Mouse (Mus musculus) liver, adult 2 months (tissue): ENCODE measurements around the gene L1cam. TPM values are rescaled to one million over a fixed set of nuclear protein-coding genes. Genes with fewer than 3 reads are reported as not detected.

Source experiments
- DNase-seq: peaks from one replicate; pipeline ENCODE4 v3.0.0-alpha.2; 2011; ENCODE audit warnings: low read depth, low spot score; ENCODE audit errors: extremely low read depth
- H3K27ac ChIP-seq: fragments of 200-500 bp; replicated peaks from 2 replicates; pipeline ENCODE4 v1.5.1; 2012; ENCODE audit warnings: low read depth, mild to moderate bottlenecking, control low read depth, inconsistent platforms, low read length; ENCODE audit not compliant: insufficient read depth
- H3K27me3 ChIP-seq: fragments of 200-500 bp; 2 replicates; pipeline ENCODE4 v1.6.1; 2012; ENCODE audit warnings: mild to moderate bottlenecking, moderate library complexity, low read length, inconsistent platforms; ENCODE audit not compliant: control insufficient read depth, insufficient read depth
- H3K36me3 ChIP-seq: fragments of 200-500 bp; 2 replicates; pipeline ENCODE4 v1.6.1; 2012; ENCODE audit warnings: low read length, inconsistent platforms; ENCODE audit not compliant: control insufficient read depth, insufficient read depth
- H3K4me1 ChIP-seq: fragments of 200-500 bp; 2 replicates; pipeline ENCODE4 v1.6.1; 2011; ENCODE audit warnings: low read length; ENCODE audit not compliant: control insufficient read depth, insufficient read depth
- H3K4me3 ChIP-seq: fragments of 200-500 bp; 2 replicates; pipeline ENCODE4 v1.5.1; 2011; ENCODE audit warnings: low read depth, mild to moderate bottlenecking, control low read depth, low read length, moderate library complexity; ENCODE audit not compliant: insufficient read depth
- H3K79me2 ChIP-seq: fragments of 200-500 bp; 2 replicates; pipeline ENCODE4 v1.6.1; 2012; ENCODE audit warnings: inconsistent platforms, mild to moderate bottlenecking, low read length, moderate library complexity; ENCODE audit not compliant: control insufficient read depth, insufficient read depth
- H3K9ac ChIP-seq: fragments of 200-500 bp; 2 replicates; pipeline ENCODE4 v1.6.1; 2012; ENCODE audit warnings: low read depth, mild to moderate bottlenecking, control low read depth, inconsistent platforms, low read length
- CTCF ChIP-seq: fragments of 200-500 bp; IDR thresholded peaks from 2 replicates; pipeline ENCODE4 v1.5.1; 2011; ENCODE audit warnings: low read depth, low read length, control low read depth
- POLR2A ChIP-seq: fragments of 200-500 bp; IDR thresholded peaks from 2 replicates; pipeline ENCODE4 v1.6.1; 2011; ENCODE audit warnings: low read length, control low read depth; ENCODE audit not compliant: insufficient read depth; ENCODE audit errors: extremely low read depth
- WGBS: fragments of 180-500 bp; shearing (Covaris S2); methylation state at CpG from one replicate; pipeline ENCODE4 v1.1.7; 2018; 5-methylcytosine and 5-hydroxymethylcytosine counted together
- polyA plus RNA-seq: library from polyadenylated mRNA; depleted of rRNA; stranded (reverse); fragments of >200 nt; gene quantifications from 2 replicates; pipeline ENCODE4 v1.2.3, GENCODE M21; 2012; rRNA removed
- total RNA-seq: library from RNA; depleted of rRNA; stranded (reverse); fragments of >200 nt; gene quantifications from 2 replicates; pipeline ENCODE4 v1.2.3, GENCODE M21; 2014; rRNA removed

Gene L1cam
- total and polyA plus RNA-seq, 2 experiments, result 0.06 to 0.09 TPM

DNA sequence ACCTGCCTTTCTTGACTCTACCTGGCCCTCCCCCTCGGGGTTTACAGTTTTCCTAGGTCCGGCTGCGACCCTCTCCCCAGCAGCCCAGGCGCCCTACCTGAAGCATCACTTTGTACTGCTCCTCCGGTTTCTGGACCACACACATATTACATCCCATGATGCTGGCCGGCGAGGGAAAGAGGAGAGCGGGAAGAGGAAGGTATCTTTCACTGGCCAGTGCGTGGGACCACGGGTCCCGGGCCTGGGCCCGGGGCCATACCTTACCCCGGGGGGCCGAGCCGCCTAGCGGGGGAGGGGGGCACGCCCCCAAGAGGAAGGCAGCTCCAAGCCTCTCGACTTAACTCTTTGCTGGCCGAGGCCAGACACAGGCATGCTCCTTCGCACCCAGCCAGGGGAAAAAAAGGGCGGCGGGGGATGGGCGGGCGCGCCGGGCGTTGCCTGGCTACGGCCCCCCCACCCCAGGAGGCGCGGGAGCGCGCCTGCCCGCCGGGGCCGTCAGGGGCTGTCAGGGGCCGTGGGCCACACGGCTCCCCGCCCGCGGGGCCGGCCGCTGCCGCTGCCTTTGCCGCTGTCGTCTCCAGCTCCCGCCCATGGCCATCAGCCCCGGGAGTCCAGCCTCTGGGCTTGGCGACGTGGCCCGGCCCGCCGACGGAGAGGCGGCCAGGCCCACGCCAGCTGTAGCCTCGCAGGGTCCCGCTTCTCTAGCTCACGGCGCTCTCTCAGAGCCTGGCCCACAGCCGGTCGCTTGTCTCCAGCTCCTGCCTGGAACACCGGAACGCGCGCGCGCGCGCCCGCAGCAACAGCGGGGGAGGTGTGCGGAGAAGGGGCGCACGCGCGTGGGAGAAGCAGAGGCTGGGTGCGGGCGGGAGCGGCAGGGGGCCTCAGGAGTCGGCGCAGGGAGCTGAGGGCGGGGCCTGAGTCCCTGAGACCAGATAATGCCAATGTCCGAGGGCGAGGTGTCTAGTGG is 71.4 kb downstream of the L1cam start, which contains the start of gene Pdzd4:
Gene Pdzd4 (minus strand): TSS at position 785 of the 967 bp plus-strand sequence.
- Histone ChIP-seq H3K27me3 (peaks cover 6% of the 10 kb centered on the region; the same call in 1 of the 2 replicates), H3K27ac (no peak within 1 kb of the TSS), H3K4me3 (peak within 1 kb of the TSS; percentile 60; the same call in 1 of the 2 replicates), H3K9ac (peak within 1 kb of the TSS; percentile 47; the same call in 1 of the 2 replicates), H3K4me1 (no peaks in the 10 kb centered on the region), H3K79me2 (no peaks in the 10 kb centered on the region), H3K36me3 (no peaks in the 10 kb centered on the region)
- DNase-seq, result no peak
- 2% methylated on average over 49 of the region's 84 CpGs for WGBS
- TF ChIP-seq POLR2A (no peak), CTCF (no peak)

DNA sequence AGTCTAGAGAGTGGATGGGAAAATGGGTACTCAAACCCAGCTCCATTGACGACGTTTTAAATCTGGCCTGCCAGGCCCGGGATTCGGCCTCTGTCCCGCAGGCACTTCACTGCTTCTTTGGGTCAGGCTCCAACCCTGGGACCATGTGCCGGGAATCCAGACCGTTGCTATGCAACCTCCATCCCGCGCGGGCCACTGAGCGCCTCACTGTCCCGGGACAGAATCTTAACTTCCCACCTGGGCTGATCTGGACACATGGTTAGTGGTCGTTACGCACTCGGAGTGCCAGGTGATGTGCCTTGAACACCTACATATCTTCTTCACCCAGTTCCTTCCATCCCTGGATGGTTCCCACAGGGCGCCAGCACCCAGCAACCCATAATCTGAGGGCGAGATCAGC is 72.2 kb downstream of the L1cam start:
- 3% methylated on average over 17 of the region's 17 CpGs for WGBS
- Histone ChIP-seq H3K9ac (no peak overlapping the region), H3K4me1 (no peaks in the 10 kb centered on the region), H3K27me3 (peaks cover 6% of the 10 kb centered on the region; the same call in 1 of the 2 replicates), H3K4me3 (no peak overlapping the region), H3K79me2 (no peaks in the 10 kb centered on the region), H3K36me3 (no peaks in the 10 kb centered on the region), H3K27ac (no peak overlapping the region)
- no peak for TF ChIP-seq POLR2A
- TF ChIP-seq CTCF, result no peak
- DNase-seq, result no peak

- Histone ChIP-seq H3K27me3 (no peaks in the 10 kb centered on the region), H3K27ac (no peak overlapping the region), H3K79me2 (no peaks in the 10 kb centered on the region), H3K4me1 (no peaks in the 10 kb centered on the region), H3K36me3 (no peaks in the 10 kb centered on the region), H3K9ac (no peak overlapping the region), H3K4me3 (no peak overlapping the region)
- 57% methylated on average over 3 of the region's 3 CpGs for WGBS
- TF ChIP-seq POLR2A (no peak), CTCF (no peak)
- no peak for DNase-seq
Observed at GRCm38 (mm10) chrX:73816596-73817314, 79.2 kb downstream of the L1cam start.

GRCm38 (mm10) chrX:73815072-73815471 is 80.8 kb downstream of the L1cam start:
- Histone ChIP-seq H3K79me2 (no peaks in the 10 kb centered on the region), H3K27ac (no peak overlapping the region), H3K27me3 (no peaks in the 10 kb centered on the region), H3K36me3 (no peaks in the 10 kb centered on the region), H3K4me3 (no peak overlapping the region), H3K4me1 (no peaks in the 10 kb centered on the region), H3K9ac (no peak overlapping the region)
- 25% methylated on average over 14 of the region's 14 CpGs for WGBS
- TF ChIP-seq CTCF, result no peak
- no peak for TF ChIP-seq POLR2A
- DNase-seq, result no peak

DNA sequence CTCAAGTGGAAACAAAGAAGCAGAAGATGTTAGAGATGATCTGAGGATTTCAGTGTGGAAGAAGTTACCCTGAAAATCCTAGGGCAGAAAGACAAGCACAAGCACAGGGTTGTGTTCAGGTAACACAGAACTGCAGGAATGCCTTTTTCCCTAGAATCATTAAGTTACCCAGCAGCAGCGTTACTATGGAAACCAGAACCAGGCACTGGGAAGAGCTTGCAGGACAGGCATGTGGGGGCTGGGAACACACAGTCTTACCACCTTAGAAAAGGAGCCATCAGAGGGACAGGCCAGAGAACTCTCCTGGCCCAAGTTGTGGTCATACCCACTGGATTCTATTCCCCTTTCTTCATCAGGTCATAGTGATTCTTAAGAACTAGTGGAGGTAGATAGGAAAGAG is 90.1 kb downstream of the L1cam start:
- no peaks in the 10 kb centered on the region for H3K4me1 ChIP-seq
- H3K27me3 ChIP-seq, result no peaks in the 10 kb centered on the region
- DNase-seq, result no peak
- no peak overlapping the region for H3K4me3 ChIP-seq
- H3K36me3 ChIP-seq, result no peaks in the 10 kb centered on the region
- TF ChIP-seq CTCF (no peak), POLR2A (no peak)
- no peak overlapping the region for H3K9ac ChIP-seq
- no peaks in the 10 kb centered on the region for H3K79me2 ChIP-seq
- no peak overlapping the region for H3K27ac ChIP-seq
- WGBS, result 75% methylated on average over 1 of the region's 1 CpGs

Other genes with a start within 250 kb of the L1cam start
- not detected in 2 replicates for gene Pnck, start 236.0 kb downstream of the L1cam start, total RNA-seq
- 0.07 TPM in 1 of 2 replicates, not detected in the other for gene Pnck, start 236.0 kb downstream of the L1cam start, polyA plus RNA-seq
- 1.0 and 2.6 TPM in 2 replicates for gene Slc6a8, start 223.0 kb downstream of the L1cam start, total RNA-seq
- 2.3 and 5.2 TPM in 2 replicates for gene Slc6a8, start 223.0 kb downstream of the L1cam start, polyA plus RNA-seq
- 154 and 168 TPM in 2 replicates for gene Bcap31, start 179.9 kb downstream of the L1cam start, total RNA-seq
- gene Bcap31, start 179.9 kb downstream of the L1cam start, polyA plus RNA-seq, result 69.8 and 85.5 TPM in 2 replicates
- 8.6 and 9.3 TPM in 2 replicates for gene Abcd1, start 179.5 kb downstream of the L1cam start, total RNA-seq
- 24.3 and 26.2 TPM in 2 replicates for gene Abcd1, start 179.5 kb downstream of the L1cam start, polyA plus RNA-seq
- gene Plxnb3, start 139.0 kb downstream of the L1cam start, total RNA-seq, result 0.07 and 0.09 TPM in 2 replicates
- 0.15 and 0.20 TPM in 2 replicates for gene Plxnb3, start 139.0 kb downstream of the L1cam start, polyA plus RNA-seq
- 0.27 TPM in 1 of 2 replicates, not detected in the other for gene Srpk3, start 121.7 kb downstream of the L1cam start, total RNA-seq
- gene Srpk3, start 121.7 kb downstream of the L1cam start, polyA plus RNA-seq, result 0.16 and 0.72 TPM in 2 replicates
- gene Idh3g, start 109.2 kb downstream of the L1cam start, total RNA-seq, result 81.1 and 84.7 TPM in 2 replicates
- 130 and 161 TPM in 2 replicates for gene Idh3g, start 109.2 kb downstream of the L1cam start, polyA plus RNA-seq
- 179 and 195 TPM in 2 replicates for gene Ssr4, start 109.1 kb downstream of the L1cam start, total RNA-seq
- 309 and 426 TPM in 2 replicates for gene Ssr4, start 109.1 kb downstream of the L1cam start, polyA plus RNA-seq
- 0.09 and 0.20 TPM in 2 replicates for gene Pdzd4, start 71.1 kb downstream of the L1cam start, total RNA-seq
- 0.09 and 0.16 TPM in 2 replicates for gene Pdzd4, start 71.1 kb downstream of the L1cam start, polyA plus RNA-seq
- not detected in 2 replicates for gene Avpr2, start 4.0 kb downstream of the L1cam start, total RNA-seq
- gene Avpr2, start 4.0 kb downstream of the L1cam start, polyA plus RNA-seq, result not detected in 2 replicates
- gene Arhgap4, start 25.8 kb upstream of the L1cam start, total RNA-seq, result 3.4 and 3.6 TPM in 2 replicates
- 4.8 and 8.6 TPM in 2 replicates for gene Arhgap4, start 25.8 kb upstream of the L1cam start, polyA plus RNA-seq
- 44.6 and 46.8 TPM in 2 replicates for gene Naa10, start 25.8 kb upstream of the L1cam start, total RNA-seq
- gene Naa10, start 25.8 kb upstream of the L1cam start, polyA plus RNA-seq, result 51.7 and 55.9 TPM in 2 replicates
- gene Renbp, start 34.7 kb upstream of the L1cam start, total RNA-seq, result 4.1 and 8.5 TPM in 2 replicates
- gene Renbp, start 34.7 kb upstream of the L1cam start, polyA plus RNA-seq, result 2.1 and 2.9 TPM in 2 replicates
- gene Hcfc1, start 70.3 kb upstream of the L1cam start, total RNA-seq, result 8.9 and 13.6 TPM in 2 replicates
- gene Hcfc1, start 70.3 kb upstream of the L1cam start, polyA plus RNA-seq, result 16.5 and 21.6 TPM in 2 replicates
- 17.0 and 26.4 TPM in 2 replicates for gene Irak1, start 127.8 kb upstream of the L1cam start, total RNA-seq
- gene Irak1, start 127.8 kb upstream of the L1cam start, polyA plus RNA-seq, result 84.7 and 86.7 TPM in 2 replicates
- not detected in 2 replicates for gene Opn1mw, start 231.4 kb upstream of the L1cam start, total RNA-seq
- not detected in 2 replicates for gene Opn1mw, start 231.4 kb upstream of the L1cam start, polyA plus RNA-seq
- 5.4 and 5.8 TPM in 2 replicates for gene Mecp2, start 239.3 kb upstream of the L1cam start, total RNA-seq
- 1.9 and 2.0 TPM in 2 replicates for gene Mecp2, start 239.3 kb upstream of the L1cam start, polyA plus RNA-seq